Mouse (Mus musculus): ENCODE measurements around the gene Klc1.

DNA sequence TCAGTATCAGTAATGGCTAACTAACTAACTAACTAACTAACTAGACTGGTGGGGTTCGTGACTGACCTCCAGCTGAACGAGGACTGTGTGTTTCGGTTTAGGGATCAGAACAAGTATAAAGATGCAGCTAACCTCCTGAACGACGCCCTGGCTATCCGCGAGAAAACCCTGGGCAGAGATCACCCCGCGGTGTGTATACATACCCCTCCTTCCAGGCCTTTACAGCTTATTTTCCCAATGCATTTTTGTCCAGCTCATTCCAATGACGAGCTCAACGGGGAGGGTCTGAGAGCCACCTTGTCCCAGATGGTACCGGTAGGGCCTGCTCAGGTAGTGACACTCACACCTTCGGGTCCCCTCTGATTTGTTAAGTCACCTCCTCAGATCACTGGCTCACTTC, 19.3 kb downstream of the Klc1 start:
- TF ChIP-seq CTCF (IDR thresholded peaks at IDR 0.05; ENCODE audit: control insufficient read depth, insufficient read depth, insufficient read length) (no peak), MYOG (IDR thresholded peaks at IDR 0.05; ENCODE audit: control insufficient read depth, extremely low read depth, insufficient read length) (no peak), MAX (IDR thresholded peaks at IDR 0.05) (no peak)
